Mouse (Mus musculus) testis, adult 2 months (tissue): ENCODE data around the gene Gprc5c.

Experiments used
- CTCF ChIP-seq: fragments of 200-500 bp; IDR thresholded peaks from 2 replicates; pipeline ENCODE4 v1.5.1; 2012; ENCODE audit warnings: low read depth, mild to moderate bottlenecking, inconsistent platforms, low read length, moderate library complexity; ENCODE audit not compliant: control insufficient read depth, insufficient read depth, insufficient replicate concordance
- POLR2A ChIP-seq: fragments of 200-500 bp; IDR thresholded peaks from 2 replicates; pipeline ENCODE4 v1.6.1; 2012; ENCODE audit warnings: low read depth, mild to moderate bottlenecking, inconsistent platforms, low read length, moderate library complexity; ENCODE audit not compliant: control insufficient read depth

DNA sequence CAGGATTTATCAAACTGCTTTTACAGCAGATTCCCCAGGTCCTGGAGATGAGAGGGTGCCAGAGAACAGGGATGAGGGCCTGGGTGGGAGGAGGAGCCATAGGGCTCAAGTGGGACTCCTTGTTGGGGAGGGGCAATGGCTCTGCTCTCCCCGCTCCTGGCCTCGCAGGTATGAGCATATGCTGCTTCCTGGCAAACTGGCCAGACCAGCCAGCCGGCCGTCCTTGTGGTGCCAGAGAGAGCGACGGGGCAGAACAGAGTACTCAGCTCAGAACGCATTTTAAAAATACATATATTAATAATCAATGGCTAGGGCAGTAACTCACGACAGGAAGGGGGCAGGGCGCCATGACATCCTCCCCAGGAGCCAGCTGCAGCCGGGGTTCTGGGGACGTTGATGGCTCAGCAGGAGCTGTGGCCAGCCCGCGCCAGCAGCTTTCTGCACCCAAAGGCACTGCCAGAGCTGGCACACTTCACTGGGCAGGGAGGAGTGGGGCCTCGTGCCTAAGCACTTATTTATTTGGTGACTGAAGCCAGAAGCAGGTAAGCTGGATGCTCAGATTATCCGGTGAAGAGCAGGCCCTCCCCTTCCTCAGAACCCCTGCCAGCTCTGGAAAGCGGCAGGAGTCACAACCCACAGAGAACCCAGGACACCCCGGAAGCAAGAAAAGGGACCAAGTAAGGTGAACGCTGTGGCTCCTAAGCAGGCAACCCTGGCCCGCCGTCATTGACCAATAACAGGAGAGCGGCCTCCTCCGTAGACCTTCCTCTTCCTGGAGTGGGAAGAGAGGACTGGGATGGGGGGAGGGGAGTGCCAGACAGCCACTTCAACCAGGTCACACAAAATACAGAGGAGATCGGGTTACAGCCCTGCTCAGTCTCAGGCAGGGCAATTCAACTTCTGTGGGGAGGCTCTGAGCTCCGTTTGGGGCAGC lies 21.2 kb upstream of the Gprc5c start:
- TF ChIP-seq CTCF (no peak), POLR2A (no peak)
